Mouse (Mus musculus) spleen, adult 18-20 months (tissue): ENCODE data around the gene Camkmt.

ENCODE experiments used
- DNase-seq, 2 experiments: peaks; one replicate each; pipeline ENCODE4 v3.0.0; 2022; ENCODE audit warnings: mixed read lengths in 2 of 2

Gene Camkmt

GRCm38 (mm10) chr17:85309046-85309445 is 218.7 kb downstream of the Camkmt start:
- DNase-seq: no peak

- no peak for DNase-seq
Observed at GRCm38 (mm10) chr17:85311348-85311747, 221.0 kb downstream of the Camkmt start.

GRCm38 (mm10) chr17:85318401-85318800 is 228.0 kb downstream of the Camkmt start:
- no peak for DNase-seq

GRCm38 (mm10) chr17:85319779-85320300 is 229.5 kb downstream of the Camkmt start:
- DNase-seq: no peak

GRCm38 (mm10) chr17:85328901-85329300 is 238.5 kb downstream of the Camkmt start:
- DNase-seq: no peak

- no peak for DNase-seq
Observed at GRCm38 (mm10) chr17:85335464-85335863, 245.1 kb downstream of the Camkmt start.

- DNase-seq: no peak
Observed at GRCm38 (mm10) chr17:85337666-85338065, 247.3 kb downstream of the Camkmt start.

- no peak for DNase-seq
Observed at GRCm38 (mm10) chr17:85341134-85341700, 250.9 kb downstream of the Camkmt start.

- no peak for DNase-seq
Observed at GRCm38 (mm10) chr17:85342471-85342870, 252.1 kb downstream of the Camkmt start.

GRCm38 (mm10) chr17:85343435-85343834 is 253.1 kb downstream of the Camkmt start:
- DNase-seq: no peak

GRCm38 (mm10) chr17:85346701-85347100 is 256.3 kb downstream of the Camkmt start:
- no peak for DNase-seq

- no peak for DNase-seq
Observed at GRCm38 (mm10) chr17:85349331-85349935, 259.1 kb downstream of the Camkmt start.

GRCm38 (mm10) chr17:85351301-85351700 is 260.9 kb downstream of the Camkmt start:
- no peak for DNase-seq

GRCm38 (mm10) chr17:85352731-85353130 is 262.4 kb downstream of the Camkmt start:
- DNase-seq: no peak

GRCm38 (mm10) chr17:85353191-85353590 is 262.8 kb downstream of the Camkmt start:
- DNase-seq: no peak

GRCm38 (mm10) chr17:85353636-85354035 is 263.3 kb downstream of the Camkmt start:
- no peak for DNase-seq

GRCm38 (mm10) chr17:85355356-85355755 is 265.0 kb downstream of the Camkmt start:
- DNase-seq: no peak

- DNase-seq: no peak
Observed at GRCm38 (mm10) chr17:85361006-85361405, 270.7 kb downstream of the Camkmt start.

- no peak for DNase-seq
Observed at GRCm38 (mm10) chr17:85367319-85367718, 277.0 kb downstream of the Camkmt start.

- DNase-seq: no peak
Observed at GRCm38 (mm10) chr17:85368776-85369175, 278.4 kb downstream of the Camkmt start.

- no peak for DNase-seq
Observed at GRCm38 (mm10) chr17:85372076-85372475, 281.7 kb downstream of the Camkmt start.

GRCm38 (mm10) chr17:85372523-85372922 is 282.2 kb downstream of the Camkmt start:
- no peak for DNase-seq

- no peak for DNase-seq
Observed at GRCm38 (mm10) chr17:85374100-85374833, 283.9 kb downstream of the Camkmt start.

GRCm38 (mm10) chr17:85374834-85375176 is 284.5 kb downstream of the Camkmt start:
- no peak for DNase-seq
